Mouse (Mus musculus): Measurements from ENCODE around the gene Apoc1.

DNA sequence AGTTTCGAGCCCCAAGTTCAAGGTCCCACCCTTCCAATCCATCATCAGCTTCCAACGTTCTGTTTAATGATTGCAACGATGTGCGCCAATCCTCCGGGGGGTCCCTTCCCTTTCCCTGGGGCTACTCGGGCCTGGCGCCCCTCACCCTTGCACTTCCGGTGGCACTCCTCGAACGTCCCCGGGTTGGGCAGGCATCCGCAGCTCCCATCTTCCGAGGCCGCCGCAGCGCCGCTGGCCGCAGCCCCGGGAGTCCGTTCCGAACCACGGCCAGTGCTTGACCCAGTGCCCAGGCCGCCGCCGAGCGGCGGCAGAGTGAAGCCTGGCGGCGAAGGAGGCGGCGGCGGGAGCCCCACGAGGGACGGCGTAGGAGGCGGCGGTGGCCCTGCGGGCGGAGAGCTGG, 22.4 kb upstream of the Apoc1 start:
- TF ChIP-seq CTCF (IDR thresholded peaks at IDR 0.05; ENCODE audit: low read depth, low read length) (no peak), POLR2A (IDR thresholded peaks at IDR 0.05; ENCODE audit: borderline replicate concordance, low read depth, low read length) (no peak)
